Mouse (Mus musculus): Measurements from ENCODE around the gene Cdc42se1.
"Not testable (repeated sequence)": the region's sequence is repeated elsewhere in the genome, so short reads cannot be mapped to it uniquely, and the experiment has no call there.

The Cdc42se1 gene

GRCm38 (mm10) chr3:95228148-95228893, at the start of gene Cdc42se1:
TSS of gene Cdc42se1 (plus strand) at chr3:95228732.
- in situ Hi-C loops (cut with MboI, MseI) = loop anchor here (5.0 kb wide), 1 partner anchor 66 kb away; the partner anchor contains the start of gene Sema6c

GRCm38 (mm10) chr3:95178948-95179347, 49.6 kb upstream of the Cdc42se1 start:
- in situ Hi-C loops (cut with MboI, MseI) = no loop called here

GRCm38 (mm10) chr3:95179890-95180289, 48.6 kb upstream of the Cdc42se1 start:
- in situ Hi-C loops (cut with MboI, MseI) = no loop called here

GRCm38 (mm10) chr3:95181841-95182240, 46.7 kb upstream of the Cdc42se1 start:
- in situ Hi-C loops (cut with MboI, MseI) = no loop called here

GRCm38 (mm10) chr3:95184796-95185577, 43.5 kb upstream of the Cdc42se1 start:
- in situ Hi-C loops (cut with MboI, MseI) = no loop called here

GRCm38 (mm10) chr3:95186100-95186499, 42.4 kb upstream of the Cdc42se1 start:
- in situ Hi-C loops (cut with MboI, MseI) = no loop called here

- in situ Hi-C loops (cut with MboI, MseI) = no loop called here
Measured at GRCm38 (mm10) chr3:95186888-95187287, 41.6 kb upstream of the Cdc42se1 start.

GRCm38 (mm10) chr3:95194721-95195135, 33.8 kb upstream of the Cdc42se1 start:
- in situ Hi-C loops (cut with MboI, MseI) = no loop called here

GRCm38 (mm10) chr3:95195772-95196171, 32.8 kb upstream of the Cdc42se1 start:
- in situ Hi-C loops (cut with MboI, MseI) = no loop called here

- in situ Hi-C loops (cut with MboI, MseI) = no loop called here
Measured at GRCm38 (mm10) chr3:95199101-95199500, 29.4 kb upstream of the Cdc42se1 start.

GRCm38 (mm10) chr3:95200132-95200531, 28.4 kb upstream of the Cdc42se1 start:
- in situ Hi-C loops (cut with MboI, MseI) = no loop called here

- in situ Hi-C loops (cut with MboI, MseI) = no loop called here
Measured at GRCm38 (mm10) chr3:95200562-95200961, 28.0 kb upstream of the Cdc42se1 start.

- in situ Hi-C loops (cut with MboI, MseI) = no loop called here
Measured at GRCm38 (mm10) chr3:95203880-95204279, 24.7 kb upstream of the Cdc42se1 start.

GRCm38 (mm10) chr3:95208286-95208685, 20.2 kb upstream of the Cdc42se1 start:
- in situ Hi-C loops (cut with MboI, MseI) = no loop called here

- in situ Hi-C loops (cut with MboI, MseI) = no loop called here
Measured at GRCm38 (mm10) chr3:95210585-95210984, 17.9 kb upstream of the Cdc42se1 start.

GRCm38 (mm10) chr3:95212889-95213608, 15.5 kb upstream of the Cdc42se1 start:
- in situ Hi-C loops (cut with MboI, MseI) = not testable (repeated sequence)

- in situ Hi-C loops (cut with MboI, MseI) = no loop called here
Measured at GRCm38 (mm10) chr3:95213609-95213975, 14.9 kb upstream of the Cdc42se1 start.

- in situ Hi-C loops (cut with MboI, MseI) = no loop called here
Measured at GRCm38 (mm10) chr3:95216655-95217254, 11.8 kb upstream of the Cdc42se1 start.

- in situ Hi-C loops (cut with MboI, MseI) = no loop called here
Measured at GRCm38 (mm10) chr3:95217255-95218134, 11.0 kb upstream of the Cdc42se1 start, which contains the start of gene Gabpb2. TSS of gene Gabpb2 (minus strand) at chr3:95217916.

GRCm38 (mm10) chr3:95218466-95219137, 9.9 kb upstream of the Cdc42se1 start:
- in situ Hi-C loops (cut with MboI, MseI) = no loop called here
